Mouse (Mus musculus) spleen, adult 18-20 months (tissue): ENCODE data around the gene Dcaf4.
A peak's percentile ranks its signal among the peaks of the same experiment; 100 is the strongest.

Experiments
- DNase-seq, 2 experiments: peaks; one replicate each; pipeline ENCODE4 v3.0.0; 2022; ENCODE audit warnings: mixed read lengths in 2 of 2

The Dcaf4 gene

GRCm38 (mm10) chr12:83520311-83520890 lies at the start of gene Dcaf4:
Gene Dcaf4, plus strand, starts transcription at chr12:83520466.
- peak; percentile 95 to 99 for DNase-seq

- DNase-seq = no peak
Measured at GRCm38 (mm10) chr12:83471760-83472159, 48.5 kb upstream of the Dcaf4 start.

- no peak for DNase-seq
Measured at GRCm38 (mm10) chr12:83473987-83474600, 46.2 kb upstream of the Dcaf4 start.

GRCm38 (mm10) chr12:83475419-83475818 lies 44.8 kb upstream of the Dcaf4 start:
- no peak for DNase-seq

GRCm38 (mm10) chr12:83476277-83476676 lies 44.0 kb upstream of the Dcaf4 start:
- no peak for DNase-seq

- no peak for DNase-seq
Measured at GRCm38 (mm10) chr12:83479140-83479539, 41.1 kb upstream of the Dcaf4 start.

GRCm38 (mm10) chr12:83479818-83480401 lies 40.4 kb upstream of the Dcaf4 start:
- no peak for DNase-seq

- DNase-seq = no peak
Measured at GRCm38 (mm10) chr12:83481439-83481838, 38.8 kb upstream of the Dcaf4 start.

GRCm38 (mm10) chr12:83483653-83484052 lies 36.6 kb upstream of the Dcaf4 start:
- DNase-seq = no peak

- DNase-seq = peak in 1 of 2 experiments; percentile 6
Measured at GRCm38 (mm10) chr12:83484855-83485745, 35.2 kb upstream of the Dcaf4 start.

- DNase-seq = peak in 1 of 2 experiments; percentile 19
Measured at GRCm38 (mm10) chr12:83485911-83486670, 34.2 kb upstream of the Dcaf4 start.

- DNase-seq = peak; percentile 10 to 40
Measured at GRCm38 (mm10) chr12:83486671-83487461, 33.4 kb upstream of the Dcaf4 start.

- peak; percentile 91 to 96 for DNase-seq
Measured at GRCm38 (mm10) chr12:83487476-83487991, 32.7 kb upstream of the Dcaf4 start, which contains the start of gene Dpf3. Gene Dpf3, minus strand, starts transcription at chr12:83487716.

GRCm38 (mm10) chr12:83488211-83488941 lies 31.9 kb upstream of the Dcaf4 start:
- peak in 1 of 2 experiments; percentile 9 for DNase-seq

GRCm38 (mm10) chr12:83489748-83490147 lies 30.5 kb upstream of the Dcaf4 start:
- no peak for DNase-seq

- peak in 1 of 2 experiments; percentile 14 for DNase-seq
Measured at GRCm38 (mm10) chr12:83491609-83492008, 28.7 kb upstream of the Dcaf4 start.

GRCm38 (mm10) chr12:83492808-83493207 lies 27.5 kb upstream of the Dcaf4 start:
- DNase-seq = no peak

GRCm38 (mm10) chr12:83494196-83494595 lies 26.1 kb upstream of the Dcaf4 start:
- DNase-seq = no peak

GRCm38 (mm10) chr12:83495248-83495960 lies 24.9 kb upstream of the Dcaf4 start:
- DNase-seq = no peak

- DNase-seq = no peak
Measured at GRCm38 (mm10) chr12:83495961-83496282, 24.3 kb upstream of the Dcaf4 start.
